Mouse (Mus musculus): ENCODE data around the gene Efhb.

Gene Efhb

DNA sequence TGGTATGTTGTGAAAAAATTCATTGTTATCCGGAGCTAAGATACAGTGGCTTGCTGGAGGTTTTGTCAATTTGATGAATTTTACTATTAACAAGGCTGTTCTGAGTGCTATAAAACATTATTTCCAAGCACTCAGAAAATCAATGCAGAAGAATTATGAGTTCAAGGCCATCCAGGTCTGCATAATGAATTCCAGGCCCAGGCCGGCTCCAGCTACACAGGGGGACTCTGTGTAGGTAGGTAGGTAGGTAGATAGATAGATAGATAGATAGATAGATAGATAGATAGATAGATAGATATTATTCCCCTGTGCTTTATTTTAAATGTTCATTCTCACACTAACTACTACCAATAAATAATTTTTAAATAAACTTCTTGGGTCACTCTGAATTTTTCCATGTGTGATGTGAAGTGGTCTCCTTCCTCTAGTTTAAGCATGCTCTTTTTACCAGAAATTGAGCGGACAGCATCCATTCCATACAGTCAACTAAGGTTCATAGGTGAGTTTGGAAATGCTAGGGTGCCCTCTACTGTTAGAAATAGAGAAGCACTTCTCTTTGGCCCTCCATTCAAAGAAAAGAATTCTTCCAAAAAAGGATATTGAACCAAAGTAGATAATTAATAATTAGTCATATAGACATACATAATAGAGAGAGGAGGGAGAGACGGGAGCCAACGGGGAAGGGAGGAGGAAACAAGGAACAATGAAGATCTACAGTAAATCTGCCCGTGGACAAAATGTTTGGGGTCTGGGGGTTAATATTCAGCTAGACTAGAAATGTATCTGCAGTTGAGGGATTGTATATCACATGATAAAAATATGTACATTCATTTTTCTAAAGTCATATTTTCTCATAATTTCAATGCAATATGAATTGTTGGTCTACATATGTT, 75.3 kb downstream of the Efhb start:
- in situ Hi-C loops (cut with MboI; ENCODE audit: low pct_unique_long_range_greater_than_20kb in 1 of 2, low sequenced_read_pairs in 2 of 2, unreplicated experiment in 1 of 2) = loop anchor here (10.0 to 25.0 kb wide), 2 partner anchors 823 to 826 kb away; no protein-coding TSS in a partner anchor

DNA sequence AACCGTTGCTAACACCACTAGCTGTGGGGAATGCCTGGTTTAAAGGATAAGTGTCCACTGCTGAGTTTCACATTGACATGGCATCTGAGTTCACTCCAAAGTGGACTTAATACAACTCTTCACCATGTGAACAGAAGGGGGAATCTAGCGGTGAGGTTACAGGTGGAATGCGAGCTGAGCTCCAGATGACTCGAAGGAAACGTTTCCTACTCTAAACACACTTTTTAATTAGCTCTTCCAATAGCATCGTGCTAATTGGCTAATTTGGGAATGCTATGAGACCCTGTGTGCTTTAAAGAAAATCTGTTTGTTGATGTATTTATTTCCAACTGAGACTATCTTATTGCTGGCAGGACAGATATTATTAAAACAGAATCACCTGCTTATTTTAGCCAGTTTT, 76.3 kb downstream of the Efhb start:
- in situ Hi-C loops (cut with MboI; ENCODE audit: low pct_unique_long_range_greater_than_20kb in 1 of 2, low sequenced_read_pairs in 2 of 2, unreplicated experiment in 1 of 2) = loop anchor here (10.0 to 25.0 kb wide), 2 partner anchors 822 to 825 kb away; no protein-coding TSS in a partner anchor

DNA sequence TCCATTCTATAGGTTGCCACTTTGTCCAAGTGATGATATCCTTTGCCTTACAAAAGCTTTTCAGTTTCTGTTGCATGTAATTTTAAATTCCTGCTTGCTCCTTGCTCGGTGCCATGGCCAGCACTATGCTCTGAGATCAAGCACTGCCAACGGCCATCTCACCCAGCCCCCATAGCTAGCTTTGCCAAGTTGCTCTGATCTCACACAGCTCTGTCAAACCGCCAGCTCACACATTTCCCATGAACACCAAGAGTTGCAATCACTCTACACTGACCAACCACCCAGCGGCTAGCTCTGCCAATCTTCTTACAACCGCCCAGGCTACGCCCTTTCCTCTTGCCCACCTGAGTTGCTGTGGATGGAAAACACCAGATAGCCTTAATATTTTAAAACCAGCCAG, 99.0 kb downstream of the Efhb start:
- in situ Hi-C loops (cut with MboI; ENCODE audit: low pct_unique_long_range_greater_than_20kb in 1 of 2, low sequenced_read_pairs in 2 of 2, unreplicated experiment in 1 of 2) = no loop called here

All from mouse embryonic stem cell (cell line).